Mouse (Mus musculus): Measurements from ENCODE around the gene Mad2l2.
"Not testable (repeated sequence)": the region's sequence is repeated elsewhere in the genome, so short reads cannot be mapped to it uniquely, and the experiment has no call there.

The Mad2l2 gene

GRCm38 (mm10) chr4:148176603-148177002 is 46.4 kb downstream of the Mad2l2 start:
- DNase-seq: not testable (repeated sequence)

GRCm38 (mm10) chr4:148177716-148178115 is 47.5 kb downstream of the Mad2l2 start:
- no peak for DNase-seq

GRCm38 (mm10) chr4:148181483-148181882 is 51.3 kb downstream of the Mad2l2 start:
- DNase-seq: no peak

- no peak for DNase-seq
These were observed 52.2 kb downstream of the Mad2l2 start for GRCm38 (mm10) chr4:148182363-148182762.

- DNase-seq: no peak
These were observed 54.4 kb downstream of the Mad2l2 start for GRCm38 (mm10) chr4:148184564-148184963.

- DNase-seq: no peak
These were observed 55.6 kb downstream of the Mad2l2 start for GRCm38 (mm10) chr4:148185819-148186218.

- DNase-seq: not testable (repeated sequence)
These were observed 58.6 kb downstream of the Mad2l2 start for GRCm38 (mm10) chr4:148188767-148189166.

- DNase-seq: no peak
These were observed 62.6 kb downstream of the Mad2l2 start for GRCm38 (mm10) chr4:148192707-148193245.

- DNase-seq: no peak
These were observed 64.2 kb downstream of the Mad2l2 start for GRCm38 (mm10) chr4:148194400-148194799.

Data from kidney, postnatal 4 days (tissue).